Mouse (Mus musculus) gastrocnemius, postnatal 25 days (tissue): ENCODE measurements around the gene Zxdc. TPM values are rescaled to one million over a fixed set of nuclear protein-coding genes. Genes with fewer than 3 reads are reported as not detected.

ENCODE experiments used
- DNase-seq: peaks from one replicate; pipeline ENCODE4 v3.0.0; 2022
- long read RNA-seq, 2 experiments: library from polyadenylated mRNA; stranded (forward); transcript quantifications; one replicate each; pipeline ENCODE4 v2.0.0; 2021
- total RNA-seq, 2 experiments: library from RNA; stranded (reverse); gene quantifications; 1 replicate in 1 of 2; 2 replicates in 1 of 2; pipeline ENCODE4 v1.2.3; 2021

Zxdc gene
- 10 to 100 TPM; 11.3 to 13.8 TPM for total RNA-seq
- long read RNA-seq, experiment 1, full-length matches to known transcripts = 3 of 9 reads
- long read RNA-seq, experiment 1, partial matches to known transcripts = 1 of 9 reads
- long read RNA-seq, experiment 1, other reads (novel, unspliced or antisense) = 5 of 9 reads
- long read RNA-seq, experiment 2, full-length matches to known transcripts = 6 of 12 reads
- long read RNA-seq, experiment 2, partial matches to known transcripts = 2 of 12 reads
- long read RNA-seq, experiment 2, other reads (novel, unspliced or antisense) = 4 of 12 reads

- DNase-seq = peak; percentile 99
Observed at GRCm38 (mm10) chr6:90368976-90369724, at the start of gene Zxdc. TSS of gene Zxdc (plus strand) at chr6:90369492.

DNA sequence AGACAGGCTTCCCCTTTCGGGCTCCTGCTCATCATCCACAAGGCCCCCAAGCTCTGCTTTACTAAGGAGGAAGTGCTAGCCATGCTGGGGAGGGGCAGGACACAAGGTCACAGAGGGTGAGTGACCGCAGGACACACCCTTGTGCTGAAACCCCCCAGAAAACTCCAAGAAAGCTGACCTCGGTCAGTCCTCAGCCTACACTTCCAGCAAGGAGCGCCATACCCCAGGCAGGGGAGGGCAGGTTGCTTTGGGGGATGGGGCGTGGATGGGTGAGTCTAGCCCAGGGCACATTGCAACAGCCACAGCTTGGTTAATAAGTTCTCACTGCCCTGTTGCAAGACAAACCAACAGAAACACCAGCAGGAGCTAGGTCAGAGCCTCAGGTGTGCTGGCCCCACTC is 48.9 kb upstream of the Zxdc start:
- DNase-seq = no peak

DNA sequence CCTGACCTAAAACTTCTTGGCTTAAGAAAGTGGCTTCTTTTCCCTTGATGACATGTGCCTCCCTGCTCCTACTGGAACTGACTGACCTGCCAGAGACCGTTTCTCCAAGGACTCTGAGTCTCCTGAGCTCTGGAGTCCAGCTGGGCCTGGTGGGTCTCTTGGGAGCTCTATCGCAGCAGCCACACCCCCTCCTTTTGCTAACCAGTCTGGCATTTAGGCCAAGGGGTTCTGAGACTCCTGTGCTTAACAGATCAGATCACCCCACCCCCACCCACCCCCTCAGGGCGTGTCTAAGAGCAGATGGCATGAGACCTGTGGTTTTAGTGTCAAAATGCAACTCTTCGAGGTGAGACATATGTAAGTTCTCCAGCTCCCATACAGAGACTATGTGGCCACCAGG is 47.5 kb upstream of the Zxdc start:
- no peak for DNase-seq

DNA sequence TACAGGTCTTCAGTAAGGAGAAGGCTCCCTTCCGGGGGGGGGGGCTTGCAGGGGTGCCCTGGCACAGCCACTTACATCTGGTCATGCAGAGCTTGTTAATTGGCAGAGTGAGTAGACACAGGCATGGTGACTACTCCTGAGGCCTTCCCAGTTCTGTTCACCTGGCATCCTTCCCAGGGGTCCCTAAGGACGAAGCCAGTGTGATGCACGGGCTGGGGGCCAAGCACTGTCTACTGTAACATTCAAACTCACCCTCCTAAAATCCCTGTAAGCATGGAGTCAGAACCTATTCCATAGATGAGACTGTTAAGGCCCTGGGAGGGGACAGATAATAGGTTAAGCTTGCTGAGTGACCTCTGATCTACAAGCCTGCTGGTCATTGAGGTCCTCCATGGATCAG is 45.3 kb upstream of the Zxdc start:
- DNase-seq = no peak

GRCm38 (mm10) chr6:90324463-90324862 is 44.8 kb upstream of the Zxdc start:
- no peak for DNase-seq

- peak; percentile 26 for DNase-seq
Observed at GRCm38 (mm10) chr6:90324991-90325390, 44.3 kb upstream of the Zxdc start, which contains the start of gene Chst13. TSS of gene Chst13 (minus strand) at chr6:90325185.

DNA sequence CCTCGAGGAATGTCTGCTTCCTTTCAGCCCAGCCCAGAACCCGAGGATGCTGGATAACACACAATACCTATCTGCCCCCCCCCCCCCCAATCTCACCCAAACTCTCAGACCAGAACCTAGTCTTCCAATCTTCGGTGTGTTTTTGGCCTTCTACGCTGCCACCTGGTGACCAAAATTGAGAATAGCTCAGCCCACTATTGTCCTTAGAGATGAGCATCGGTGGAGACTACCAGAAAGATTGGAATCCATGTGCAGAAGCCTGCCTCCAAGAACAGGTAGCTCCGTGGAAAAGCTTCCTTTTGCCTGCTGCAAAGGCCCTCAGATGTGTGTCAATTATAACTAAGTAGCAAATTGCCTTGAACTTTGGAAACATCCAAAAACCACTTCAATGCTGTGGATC is 41.6 kb upstream of the Zxdc start:
- DNase-seq = no peak

- peak; percentile 34 for DNase-seq
Observed at GRCm38 (mm10) chr6:90329953-90330352, 39.3 kb upstream of the Zxdc start.

DNA sequence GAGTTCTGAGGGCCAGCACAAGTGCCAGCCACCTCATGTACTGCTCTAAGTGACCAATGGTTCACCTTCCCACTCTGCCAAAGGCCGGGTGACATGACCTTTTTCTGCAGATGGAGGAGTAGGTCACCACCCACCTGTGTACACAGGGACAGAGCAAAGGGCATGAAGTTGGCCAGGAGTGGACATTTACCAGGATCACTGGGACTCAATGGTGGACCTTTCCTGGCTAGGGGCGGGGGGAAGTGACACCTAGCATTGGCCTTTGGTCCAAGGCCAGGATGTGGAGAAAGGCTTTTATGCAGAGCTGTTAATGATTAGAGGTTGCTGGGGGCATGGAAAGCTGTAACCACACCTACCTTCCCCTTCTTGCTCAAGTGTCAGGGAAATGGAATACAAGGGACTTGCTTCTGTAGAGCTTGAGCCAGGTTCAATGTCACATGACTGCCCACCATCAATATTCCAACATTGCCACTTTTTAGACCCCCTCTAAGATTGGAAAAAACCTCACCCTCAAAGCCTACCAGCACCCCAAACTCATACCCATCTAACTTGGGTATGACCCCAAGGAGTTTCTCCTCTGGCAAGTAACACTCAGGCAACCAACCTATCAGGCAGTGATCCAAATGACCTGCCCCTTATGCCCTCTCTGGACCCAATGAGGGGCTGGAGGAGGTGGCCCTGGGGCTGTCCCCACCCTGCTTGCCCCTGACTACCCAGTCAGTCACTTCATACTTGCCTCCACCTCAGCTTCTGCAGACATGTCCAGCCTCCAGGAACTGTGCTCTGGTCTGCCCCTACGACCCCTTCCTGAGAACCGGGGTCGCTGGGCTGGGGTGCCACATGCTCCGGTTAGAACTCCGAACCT is 36.5 kb upstream of the Zxdc start, which contains the start of gene Uroc1:
Gene Uroc1, plus strand, starts transcription at position 724 of the 865 bp plus-strand sequence.
- no peak for DNase-seq

DNA sequence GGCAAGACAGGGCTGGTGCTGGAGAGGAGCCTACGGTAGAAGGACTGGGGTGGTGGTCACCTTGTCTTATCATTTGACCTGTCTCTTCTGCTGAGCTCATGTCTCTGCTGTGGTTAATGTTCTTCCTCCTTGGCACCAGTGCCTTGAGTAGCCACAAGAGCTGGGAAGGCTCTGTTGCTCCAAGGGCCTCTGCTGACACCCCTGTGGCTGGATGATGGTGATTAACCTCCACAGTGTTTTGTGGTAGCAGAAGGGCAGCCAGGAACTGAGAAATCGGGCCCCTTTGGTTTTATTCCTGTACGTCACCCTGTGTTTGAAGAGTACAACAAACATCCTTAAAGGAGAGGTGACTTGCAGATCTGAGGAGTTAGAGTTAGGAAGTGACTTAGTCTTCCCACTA is 35.0 kb upstream of the Zxdc start:
- no peak for DNase-seq

GRCm38 (mm10) chr6:90342343-90342742 is 26.9 kb upstream of the Zxdc start:
- no peak for DNase-seq

DNA sequence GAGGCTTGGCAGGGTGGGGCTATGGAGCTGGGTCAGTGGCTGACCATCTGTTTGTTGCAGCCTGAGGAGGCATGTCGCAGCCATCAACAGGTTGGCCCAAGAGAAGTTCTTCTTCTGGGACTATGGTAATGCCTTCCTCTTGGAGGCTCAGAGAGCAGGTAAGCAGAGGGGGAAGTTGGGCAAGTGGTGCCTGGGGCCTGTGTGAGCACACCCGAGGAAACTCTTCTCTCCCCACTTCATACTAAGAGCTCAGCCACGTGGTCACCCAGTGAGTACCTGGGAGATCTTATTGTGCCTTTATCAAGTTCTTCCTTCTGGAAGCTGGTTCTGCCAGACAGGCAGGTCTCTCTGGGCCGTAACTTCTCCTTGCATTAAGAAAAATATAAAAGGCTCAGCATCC is 22.1 kb upstream of the Zxdc start:
- no peak for DNase-seq

- DNase-seq = no peak
Observed at GRCm38 (mm10) chr6:90348500-90348899, 20.8 kb upstream of the Zxdc start.

GRCm38 (mm10) chr6:90350011-90350410 is 19.3 kb upstream of the Zxdc start:
- no peak for DNase-seq

DNA sequence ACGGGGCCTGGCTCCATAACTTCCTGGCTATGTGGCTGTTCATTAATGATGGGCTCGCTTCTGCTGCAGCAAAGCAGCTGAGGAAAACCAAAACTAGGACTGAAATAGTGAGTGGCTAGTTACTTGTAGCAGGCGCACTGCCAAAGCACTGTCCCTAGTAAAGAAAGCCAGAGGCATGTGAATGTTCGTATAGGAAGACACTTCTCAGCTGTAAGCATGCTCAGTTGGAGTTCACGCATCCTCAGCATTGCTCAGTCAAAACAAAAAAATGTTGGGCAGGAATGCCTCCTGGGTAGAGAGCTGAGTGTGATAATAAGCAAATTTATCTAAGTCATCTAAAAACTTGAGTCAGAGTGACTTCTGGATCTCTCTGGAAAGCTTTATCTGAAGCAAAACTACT is 11.2 kb upstream of the Zxdc start:
- no peak for DNase-seq

DNA sequence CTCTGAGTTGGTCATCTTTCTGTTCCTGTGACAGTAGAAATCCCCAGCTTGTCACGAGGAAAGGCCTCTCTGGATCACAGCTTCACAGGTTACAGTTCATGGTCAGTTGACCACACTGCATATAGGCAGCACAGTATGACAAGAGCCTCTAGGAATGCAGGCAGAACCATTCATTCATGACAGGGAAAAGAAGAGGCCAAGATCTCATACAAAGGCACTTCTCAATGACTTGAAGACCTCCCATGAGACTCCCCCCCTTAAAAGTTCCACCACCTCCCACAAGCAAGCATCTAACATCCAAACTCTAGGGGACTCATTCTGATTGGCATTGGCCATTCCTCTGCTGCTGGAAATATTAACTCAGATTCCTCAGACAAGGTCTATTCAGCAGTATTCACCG is 9.8 kb upstream of the Zxdc start:
- no peak for DNase-seq

DNA sequence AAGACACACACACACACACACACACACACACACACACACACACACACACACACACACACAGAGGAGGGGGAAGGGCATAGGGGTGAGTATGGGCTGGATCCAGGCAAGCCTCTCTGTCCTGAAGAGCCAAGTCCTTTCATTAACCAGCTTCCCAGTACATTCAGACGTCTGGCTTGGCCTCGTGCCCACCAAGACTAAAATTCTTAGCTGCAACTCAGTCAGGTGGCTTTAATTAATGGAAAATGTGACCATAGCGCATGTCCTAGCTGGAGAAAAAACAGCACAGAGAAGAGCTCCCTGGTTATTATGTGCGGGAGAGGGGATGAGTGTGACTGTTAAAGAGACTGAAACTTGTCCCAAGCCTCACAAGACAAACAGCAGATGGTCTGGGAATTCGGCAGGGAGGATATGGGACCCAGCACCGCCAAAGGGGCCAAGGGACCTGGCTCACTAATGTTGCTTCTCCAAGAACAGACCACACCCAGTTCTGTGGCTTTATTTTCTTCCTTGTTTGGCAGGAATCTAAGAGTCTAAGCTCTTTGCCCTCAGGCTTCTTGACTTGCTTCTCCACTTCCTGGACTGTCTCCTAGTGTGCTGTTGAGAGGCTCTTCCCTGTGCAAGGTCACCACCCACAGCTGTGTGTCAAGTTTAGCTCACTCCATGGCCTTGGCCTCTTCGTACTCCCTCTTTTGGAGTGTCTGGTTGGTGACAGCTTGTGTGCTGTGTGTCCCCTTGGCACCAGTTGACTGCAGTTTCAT is 9.1 kb upstream of the Zxdc start:
- peak; percentile 79 for DNase-seq

GRCm38 (mm10) chr6:90360922-90361614 is 8.2 kb upstream of the Zxdc start:
- no peak for DNase-seq

- no peak for DNase-seq
Observed at GRCm38 (mm10) chr6:90363301-90363700, 6.0 kb upstream of the Zxdc start.

- DNase-seq = no peak
Observed at GRCm38 (mm10) chr6:90369725-90370553, 647 bp downstream of the Zxdc start.
